Mouse (Mus musculus) neural tube, embryonic 14.5 days (tissue): ENCODE results near the gene As3mt. TPM values are rescaled to one million over a fixed set of nuclear protein-coding genes. Genes with fewer than 3 reads are reported as not detected.
"Not testable (repeated sequence)": the region's sequence is repeated elsewhere in the genome, so short reads cannot be mapped to it uniquely, and the experiment has no call there.

Source experiments
- ATAC-seq: fragments of 200-750 bp; cut with Nextera tagmentation; 2 replicates; pipeline ENCODE4 v1.8.0; 2017; ENCODE audit warnings: low read depth, mild to moderate bottlenecking, moderate TSS enrichment, moderate library complexity
- H3K27ac ChIP-seq: fragments of 300-500 bp; sonication (generic); 2 replicates; pipeline ENCODE4 v1.5.1; 2014; ENCODE audit warnings: low read depth, mild to moderate bottlenecking, control low read depth, low read length, moderate library complexity, mixed read lengths
- H3K27me3 ChIP-seq: fragments of 300-500 bp; sonication (generic); 2 replicates; pipeline ENCODE4 v1.6.1; 2014; ENCODE audit warnings: low read length; ENCODE audit not compliant: control insufficient read depth, insufficient read depth
- H3K36me3 ChIP-seq: fragments of 300-500 bp; sonication (generic); 2 replicates; pipeline ENCODE4 v1.6.1; 2014; ENCODE audit warnings: low read length, mixed read lengths; ENCODE audit not compliant: control insufficient read depth, insufficient read depth
- H3K4me1 ChIP-seq: fragments of 300-500 bp; sonication (generic); 2 replicates; pipeline ENCODE4 v1.6.1; 2014; ENCODE audit warnings: low read length; ENCODE audit not compliant: control insufficient read depth, insufficient read depth
- H3K4me2 ChIP-seq: fragments of 300-500 bp; sonication (generic); 2 replicates; pipeline ENCODE4 v1.6.1; 2014; ENCODE audit warnings: mild to moderate bottlenecking, low read depth, low read length, control low read depth
- H3K4me3 ChIP-seq: fragments of 300-500 bp; sonication (generic); 2 replicates; pipeline ENCODE4 v1.5.1; 2014; ENCODE audit warnings: low read depth, low read length, control low read depth, mixed read lengths
- H3K9ac ChIP-seq: fragments of 300-500 bp; sonication (generic); replicated peaks from 2 replicates; pipeline ENCODE4 v1.6.1; 2014; ENCODE audit warnings: low read depth, mild to moderate bottlenecking, control low read depth, low read length, mixed read lengths
- H3K9me3 ChIP-seq: fragments of 300-500 bp; sonication (generic); 2 replicates; pipeline ENCODE4 v1.6.1; 2016; ENCODE audit warnings: low read length; ENCODE audit not compliant: control insufficient read depth
- WGBS: fragments of 180-500 bp; shearing (Covaris S2); extraction: QIAGEN DNeasy Blood & Tissue Kit; methylation state at CpG from one replicate; pipeline ENCODE4 v1.1.7; 2014; 5-methylcytosine and 5-hydroxymethylcytosine counted together
- polyA plus RNA-seq: library from polyadenylated mRNA; unstranded; fragments of >200 nt; fragmentation: Nextera tagmentation; extraction: Ambion mirVana; gene quantifications from 2 replicates; pipeline ENCODE4 v1.2.1, GENCODE M21; 2014

Gene As3mt
- polyA plus RNA-seq, 1 experiment from 2014 or later, result 44.3 TPM

DNA sequence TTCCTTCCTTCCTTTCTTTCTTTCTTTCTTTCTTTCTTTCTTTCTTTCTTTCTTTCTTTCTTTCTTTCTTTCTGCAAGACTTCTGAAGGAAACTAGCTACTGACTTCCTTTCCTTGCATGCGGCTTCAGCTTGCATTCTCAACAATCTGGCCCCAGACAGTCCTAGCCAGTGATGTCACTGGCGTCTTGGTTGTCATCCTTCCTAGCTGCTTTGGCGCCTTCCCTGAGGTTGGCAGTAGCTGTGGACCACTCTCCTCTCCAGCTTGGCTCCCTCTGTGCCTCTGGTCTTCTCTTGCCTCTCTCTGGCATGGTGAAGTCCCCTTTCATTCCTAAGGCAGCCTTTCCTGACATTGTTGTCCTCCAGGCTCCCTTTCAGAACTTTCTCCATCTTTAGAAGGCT is 69.6 kb downstream of the As3mt start:
- Histone ChIP-seq H3K9me3 (no peaks in the 10 kb centered on the region), H3K4me2 (no peak overlapping the region), H3K36me3 (no peaks in the 10 kb centered on the region), H3K4me1 (no peaks in the 10 kb centered on the region), H3K4me3 (no peak overlapping the region), H3K27me3 (no peaks in the 10 kb centered on the region), H3K27ac (no peak overlapping the region), H3K9ac (no peak overlapping the region)
- ATAC-seq, result no peak
- 88% methylated on average over 3 of the region's 3 CpGs for WGBS

DNA sequence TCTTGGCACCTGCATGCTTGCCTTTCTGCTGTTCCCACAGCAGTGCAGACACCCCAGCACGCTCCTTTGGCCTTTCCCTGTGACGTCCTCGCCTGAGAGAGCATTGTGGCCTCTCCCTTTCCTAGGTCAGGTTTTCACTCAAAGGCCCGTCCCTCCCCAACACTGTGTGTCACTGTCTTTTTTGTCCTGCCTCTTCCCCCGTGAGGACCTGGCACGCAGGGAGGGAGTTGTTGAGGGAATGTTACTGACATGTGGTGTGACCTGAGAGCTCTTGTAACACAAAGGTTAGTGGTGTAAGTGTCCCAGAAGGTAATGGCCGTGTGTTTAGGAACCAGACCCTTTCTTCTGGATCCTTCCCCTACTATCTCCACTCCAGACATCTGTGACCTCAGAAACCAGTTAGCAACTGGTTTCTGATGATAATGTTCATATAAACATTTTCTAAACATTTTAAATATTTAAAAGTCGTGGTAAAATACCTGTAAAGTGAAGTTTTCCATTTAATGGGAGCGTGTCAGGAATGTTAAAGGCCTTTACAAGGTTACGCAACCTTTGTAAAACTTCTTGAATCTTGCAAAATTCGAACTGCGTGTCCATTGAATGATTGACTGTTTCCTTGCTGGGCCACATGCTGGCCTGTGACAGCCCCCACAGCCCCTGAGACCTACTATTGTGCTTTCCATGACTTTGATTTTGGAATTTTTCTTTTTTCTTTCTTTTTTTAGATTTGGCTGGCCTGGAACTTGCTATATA is 70.8 kb downstream of the As3mt start:
- Histone ChIP-seq H3K36me3 (no peaks in the 10 kb centered on the region), H3K27ac (no peak overlapping the region), H3K4me3 (no peak overlapping the region), H3K4me1 (no peaks in the 10 kb centered on the region), H3K9ac (no peak overlapping the region), H3K27me3 (no peaks in the 10 kb centered on the region), H3K4me2 (no peak overlapping the region), H3K9me3 (no peaks in the 10 kb centered on the region)
- ATAC-seq, result no peak
- 73% methylated on average over 12 of the region's 12 CpGs for WGBS

- H3K27ac ChIP-seq, H3K4me2 ChIP-seq, H3K9me3 ChIP-seq, H3K4me3 ChIP-seq, H3K4me1 ChIP-seq, H3K9ac ChIP-seq, ATAC-seq, H3K27me3 ChIP-seq, H3K36me3 ChIP-seq: not testable (repeated sequence)
- 93% methylated on average over 1 of the region's 1 CpGs for WGBS
Observed at GRCm38 (mm10) chr19:46779130-46779529, 71.9 kb downstream of the As3mt start.

GRCm38 (mm10) chr19:46784038-46784437 is 76.8 kb downstream of the As3mt start:
- H3K4me2 ChIP-seq, result no peak overlapping the region
- no peak overlapping the region for H3K27ac ChIP-seq
- WGBS, result 81% methylated on average over 5 of the region's 5 CpGs
- H3K27me3 ChIP-seq, result no peaks in the 10 kb centered on the region
- no peak overlapping the region for H3K9ac ChIP-seq
- no peak for ATAC-seq
- H3K36me3 ChIP-seq, result no peaks in the 10 kb centered on the region
- no peaks in the 10 kb centered on the region for H3K9me3 ChIP-seq
- no peak overlapping the region for H3K4me3 ChIP-seq
- no peaks in the 10 kb centered on the region for H3K4me1 ChIP-seq

GRCm38 (mm10) chr19:46784502-46784901 is 77.2 kb downstream of the As3mt start:
- Histone ChIP-seq H3K27ac (no peak overlapping the region), H3K4me2 (no peak overlapping the region), H3K4me3 (no peak overlapping the region), H3K4me1 (no peaks in the 10 kb centered on the region), H3K9ac (no peak overlapping the region), H3K27me3 (no peaks in the 10 kb centered on the region), H3K36me3 (no peaks in the 10 kb centered on the region), H3K9me3 (no peaks in the 10 kb centered on the region)
- WGBS, result 89% methylated on average over 6 of the region's 6 CpGs
- no peak for ATAC-seq

DNA sequence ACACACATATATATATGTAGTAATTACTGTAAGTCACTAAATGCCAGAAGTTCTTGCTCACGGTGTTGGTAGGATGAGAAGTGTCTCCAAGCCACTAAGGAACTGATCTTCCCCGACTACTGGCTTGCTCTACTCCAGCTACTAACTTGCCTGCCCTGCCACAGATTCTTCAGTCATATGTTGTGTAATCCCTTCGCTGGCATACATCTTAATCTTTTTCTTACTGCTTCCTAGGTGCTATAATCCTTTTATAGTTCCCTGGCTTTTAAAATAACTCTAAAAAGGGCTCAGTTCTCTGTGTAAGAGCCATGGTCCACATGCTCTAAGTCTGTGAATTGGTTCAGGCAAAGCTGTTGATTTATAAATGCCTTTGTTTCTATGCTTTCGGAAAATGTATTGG is 78.4 kb downstream of the As3mt start:
- no peak overlapping the region for H3K4me3 ChIP-seq

GRCm38 (mm10) chr19:46789782-46790181 is 82.5 kb downstream of the As3mt start:
- H3K4me1 ChIP-seq, result no peaks in the 10 kb centered on the region
- H3K36me3 ChIP-seq, result no peaks in the 10 kb centered on the region
- 93% methylated on average over 1 of the region's 1 CpGs for WGBS
- no peak overlapping the region for H3K9ac ChIP-seq
- no peak overlapping the region for H3K4me3 ChIP-seq
- no peak for ATAC-seq
- no peaks in the 10 kb centered on the region for H3K27me3 ChIP-seq
- no peak overlapping the region for H3K4me2 ChIP-seq
- H3K9me3 ChIP-seq, result no peaks in the 10 kb centered on the region
- H3K27ac ChIP-seq, result no peak overlapping the region

More for the DNA sequence above, 78.4 kb downstream of the As3mt start:
- Histone ChIP-seq H3K36me3 (no peaks in the 10 kb centered on the region), H3K9me3 (no peaks in the 10 kb centered on the region), H3K9ac (no peak overlapping the region), H3K4me1 (no peaks in the 10 kb centered on the region), H3K27ac (no peak overlapping the region), H3K4me2 (no peak overlapping the region), H3K27me3 (no peaks in the 10 kb centered on the region)
- WGBS, result 84% methylated on average over 4 of the region's 4 CpGs
- ATAC-seq, result no peak

Other genes starting within 250 kb of the As3mt start
- 32.2 and 37.5 TPM in 2 replicates for gene Trim8, start 205.8 kb upstream of the As3mt start, polyA plus RNA-seq
- gene Arl3, start 134.3 kb upstream of the As3mt start, polyA plus RNA-seq, result 134 and 160 TPM in 2 replicates
- gene Sfxn2, start 134.1 kb upstream of the As3mt start, polyA plus RNA-seq, result 10.5 and 10.7 TPM in 2 replicates
- gene Wbp1l, start 108.4 kb upstream of the As3mt start, polyA plus RNA-seq, result 28.2 and 35.2 TPM in 2 replicates
- gene Cyp17a1, start 34.3 kb upstream of the As3mt start, polyA plus RNA-seq, result 0.35 TPM in 1 of 2 replicates, not detected in the other
- gene Borcs7, start 17.6 kb upstream of the As3mt start, polyA plus RNA-seq, result 27.2 and 28.2 TPM in 2 replicates
- gene Cnnm2, start 54.1 kb downstream of the As3mt start, polyA plus RNA-seq, result 8.4 and 11.7 TPM in 2 replicates